Mouse (Mus musculus): Measurements from ENCODE around the gene Dnajc25.

The Dnajc25 gene

GRCm38 (mm10) chr4:59069276-59069675 lies 74.4 kb downstream of the Dnajc25 start:
- DNase-seq (ENCODE audit: extremely low spot score, low read depth, low spot score): no peak

All from hindlimb bud, embryonic 11.5 days (tissue).